Mouse (Mus musculus) CH12.LX (cell line): Measurements from ENCODE around the gene Tbl3. TPM values are rescaled to one million over a fixed set of nuclear protein-coding genes. Genes with fewer than 3 reads are reported as not detected.
A peak's percentile ranks its signal among the peaks of the same experiment; 100 is the strongest.

ENCODE experiments used
- DNase-seq: peaks from one replicate; pipeline ENCODE4 v3.0.0-alpha.2; 2013; ENCODE audit errors: extremely low read depth
- H3K27ac ChIP-seq: 2 replicates; pipeline ENCODE4 v1.5.1; 2012; ENCODE audit warnings: low read depth, mild to moderate bottlenecking, control low read depth, moderate library complexity; ENCODE audit not compliant: insufficient read depth
- H3K27me3 ChIP-seq: replicated peaks from 2 replicates; pipeline ENCODE3; 2012; ENCODE audit warnings: inconsistent platforms
- H3K36me3 ChIP-seq, 2 experiments: replicated peaks in 1 of 2; 2 replicates each; pipeline versions ENCODE3 to v1.6.1; 2012; ENCODE audit warnings: inconsistent platforms in 1 of 2, low read length in 1 of 2, mild to moderate bottlenecking in 1 of 2, mixed read lengths in 1 of 2, moderate library complexity in 1 of 2; ENCODE audit not compliant: control insufficient read depth in 1 of 2, insufficient read depth in 1 of 2
- H3K4me1 ChIP-seq, 2 experiments: 2 replicates each; pipeline ENCODE4 v1.6.1; 2012; ENCODE audit warnings: inconsistent platforms in 1 of 2, moderate library complexity in 1 of 2; ENCODE audit not compliant: insufficient read depth in 2 of 2, control insufficient read depth in 1 of 2
- H3K4me2 ChIP-seq: 2 replicates; pipeline ENCODE4 v1.6.1; 2012; ENCODE audit warnings: low read depth, mild to moderate bottlenecking, control low read depth; ENCODE audit not compliant: poor library complexity, insufficient read depth, severe bottlenecking
- H3K4me3 ChIP-seq, 3 experiments: fragments of 150-350 bp in 1 of 3; sonication (generic) in 1 of 3; replicated peaks in 1 of 3; 2 replicates each; pipeline versions ENCODE3 to v1.5.1; 2011 to 2012; ENCODE audit warnings: low read depth in 2 of 3, low read length in 2 of 3, mild to moderate bottlenecking in 2 of 3, moderate library complexity in 2 of 3, control low read depth in 1 of 3, improper control_type of control experiment in 1 of 3, inconsistent platforms in 1 of 3, mixed read lengths in 1 of 3; ENCODE audit not compliant: poor library complexity in 1 of 3
- H3K79me2 ChIP-seq: replicated peaks from 2 replicates; pipeline ENCODE4 v1.6.1; 2012; ENCODE audit warnings: mild to moderate bottlenecking, moderate library complexity; ENCODE audit not compliant: control insufficient read depth, poor library complexity, insufficient read depth, severe bottlenecking; ENCODE audit errors: extremely low read depth
- H3K9ac ChIP-seq: 2 replicates; pipeline ENCODE4 v1.6.1; 2012; ENCODE audit warnings: low read depth, mild to moderate bottlenecking, control low read depth, moderate library complexity; ENCODE audit not compliant: insufficient read depth
- H3K9me3 ChIP-seq: replicated peaks from 2 replicates; pipeline ENCODE3; 2012; ENCODE audit warnings: low read length, inconsistent platforms, mixed read lengths
- BHLHE40 ChIP-seq: IDR thresholded peaks from 2 replicates; pipeline ENCODE4 v1.6.1; 2011; ENCODE audit warnings: mild to moderate bottlenecking, low read depth, low read length, improper control_type of control experiment
- CHD1 ChIP-seq: IDR thresholded peaks from 2 replicates; pipeline ENCODE4 v1.6.1; 2012; ENCODE audit warnings: low read depth, low read length, improper control_type of control experiment, inconsistent platforms
- EP300 ChIP-seq: IDR thresholded peaks from 2 replicates; pipeline ENCODE4 v1.6.1; 2011; ENCODE audit warnings: low read length, improper control_type of control experiment
- ETS1 ChIP-seq: conservative IDR thresholded peaks from 2 replicates; pipeline ENCODE4 v1.6.1; 2012; ENCODE audit warnings: low read depth, mild to moderate bottlenecking, inconsistent platforms, low read length, improper control_type of control experiment, moderate library complexity
- GABPA ChIP-seq: IDR thresholded peaks from 2 replicates; pipeline ENCODE4 v1.6.1; 2012; ENCODE audit warnings: low read depth, low read length, improper control_type of control experiment, inconsistent platforms; ENCODE audit not compliant: insufficient replicate concordance
- HCFC1 ChIP-seq: IDR thresholded peaks from 2 replicates; pipeline ENCODE4 v1.6.1; 2012; ENCODE audit warnings: low read depth, mild to moderate bottlenecking, inconsistent platforms, low read length, improper control_type of control experiment
- JUN ChIP-seq: IDR thresholded peaks from 2 replicates; pipeline ENCODE4 v1.6.1; 2011; ENCODE audit warnings: low read depth, mild to moderate bottlenecking, low read length, improper control_type of control experiment, moderate library complexity; ENCODE audit not compliant: insufficient read depth
- JUND ChIP-seq: conservative IDR thresholded peaks from 2 replicates; pipeline ENCODE4 v1.6.1; 2011; ENCODE audit warnings: low read depth, low read length, improper control_type of control experiment
- KAT2A ChIP-seq: IDR thresholded peaks from 2 replicates; pipeline ENCODE4 v1.6.1; 2012; ENCODE audit warnings: low read length, improper control_type of control experiment, inconsistent platforms; ENCODE audit not compliant: insufficient replicate concordance
- MAFK ChIP-seq: IDR thresholded peaks from 2 replicates; pipeline ENCODE4 v1.6.1; 2011; ENCODE audit warnings: low read length, improper control_type of control experiment; ENCODE audit not compliant: insufficient replicate concordance
- MAX ChIP-seq: IDR thresholded peaks from 2 replicates; pipeline ENCODE4 v1.6.1; 2011; ENCODE audit warnings: low read length, improper control_type of control experiment
- MAZ ChIP-seq: IDR thresholded peaks from 2 replicates; pipeline ENCODE4 v1.6.1; 2012; ENCODE audit warnings: low read depth, mild to moderate bottlenecking, inconsistent platforms, low read length, improper control_type of control experiment, moderate library complexity
- MXI1 ChIP-seq: IDR thresholded peaks from 2 replicates; pipeline ENCODE4 v1.6.1; 2011; ENCODE audit warnings: mild to moderate bottlenecking, low read depth, low read length, improper control_type of control experiment
- MYC ChIP-seq: IDR thresholded peaks from 2 replicates; pipeline ENCODE4 v1.6.1; 2011; ENCODE audit warnings: low read depth, mild to moderate bottlenecking, improper control_type of control experiment, low read length
- PAX5 ChIP-seq: IDR thresholded peaks from 2 replicates; pipeline ENCODE4 v1.6.1; 2012; ENCODE audit warnings: low read length, inconsistent platforms, mixed read lengths
- RAD21 ChIP-seq: IDR thresholded peaks from 2 replicates; pipeline ENCODE4 v1.6.1; 2011; ENCODE audit warnings: low read depth, mild to moderate bottlenecking, low read length, improper control_type of control experiment, moderate library complexity
- RCOR1 ChIP-seq: conservative IDR thresholded peaks from 2 replicates; pipeline ENCODE4 v1.6.1; 2012; ENCODE audit warnings: low read depth, mild to moderate bottlenecking, inconsistent platforms, low read length, improper control_type of control experiment
- SMC3 ChIP-seq: IDR thresholded peaks from 2 replicates; pipeline ENCODE4 v1.6.1; 2011; ENCODE audit warnings: low read depth, low read length, improper control_type of control experiment
- TCF12 ChIP-seq: IDR thresholded peaks from 2 replicates; pipeline ENCODE4 v1.6.1; 2014; ENCODE audit warnings: low read depth, mild to moderate bottlenecking, inconsistent platforms, low read length, improper control_type of control experiment
- UBTF ChIP-seq: IDR thresholded peaks from 2 replicates; pipeline ENCODE4 v1.6.1; 2012; ENCODE audit warnings: low read depth, mild to moderate bottlenecking, inconsistent platforms, low read length, improper control_type of control experiment, moderate library complexity
- USF1 ChIP-seq: IDR thresholded peaks from 2 replicates; pipeline ENCODE4 v1.6.1; 2014; ENCODE audit warnings: low read depth, mild to moderate bottlenecking, inconsistent platforms, low read length, improper control_type of control experiment
- USF2 ChIP-seq: conservative IDR thresholded peaks from 2 replicates; pipeline ENCODE4 v1.6.1; 2011; ENCODE audit warnings: low read depth, low read length, improper control_type of control experiment
- ZKSCAN1 ChIP-seq: IDR thresholded peaks from 2 replicates; pipeline ENCODE4 v1.6.1; 2012; ENCODE audit warnings: low read depth, inconsistent platforms, low read length, improper control_type of control experiment, borderline replicate concordance
- ZMIZ1 ChIP-seq: IDR thresholded peaks from 2 replicates; pipeline ENCODE4 v1.6.1; 2012; ENCODE audit warnings: low read depth, mild to moderate bottlenecking, inconsistent platforms, low read length, improper control_type of control experiment
- ZNF384 ChIP-seq: IDR thresholded peaks from 2 replicates; pipeline ENCODE4 v1.6.1; 2012; ENCODE audit warnings: low read depth, low read length, improper control_type of control experiment, inconsistent platforms
- dilution Hi-C: fragments of 300-500 bp; cut with MboI; formaldehyde crosslinking; loops from 2 replicates; pipeline ENCODE4 v1.14.3; 2020; ENCODE audit warnings: low sequenced_read_pairs; ENCODE audit not compliant: extremely low pct_unique_long_range_greater_than_20kb, extremely low pct_ligation_motif_present
- in situ Hi-C: fragments of 300-500 bp; cut with MboI; formaldehyde crosslinking; loops from 3 replicates; pipeline ENCODE4 v1.14.3; 2019; ENCODE audit warnings: low sequenced_read_pairs, low pct_ligation_motif_present, low pct_unique_long_range_greater_than_20kb, mixed read lengths
- polyA plus RNA-seq: library from polyadenylated mRNA; unstranded; fragments of >175 nt; gene quantifications from 2 replicates; pipeline ENCODE4 v1.2.1, GENCODE M21; 2012; ENCODE audit warnings: low read depth; ENCODE audit not compliant: insufficient read length
- total RNA-seq, 2 experiments: library from RNA; depleted of rRNA; stranded (reverse); fragments of 300-350 nt in 1 of 2; fragments of >200 nt in 1 of 2; gene quantifications; 2 replicates each; pipeline ENCODE4 v1.2.3; 2012 to 2014

Tbl3 gene
- total and polyA plus RNA-seq, 3 experiments, result 98.0 to 105 (median 104) TPM

DNA sequence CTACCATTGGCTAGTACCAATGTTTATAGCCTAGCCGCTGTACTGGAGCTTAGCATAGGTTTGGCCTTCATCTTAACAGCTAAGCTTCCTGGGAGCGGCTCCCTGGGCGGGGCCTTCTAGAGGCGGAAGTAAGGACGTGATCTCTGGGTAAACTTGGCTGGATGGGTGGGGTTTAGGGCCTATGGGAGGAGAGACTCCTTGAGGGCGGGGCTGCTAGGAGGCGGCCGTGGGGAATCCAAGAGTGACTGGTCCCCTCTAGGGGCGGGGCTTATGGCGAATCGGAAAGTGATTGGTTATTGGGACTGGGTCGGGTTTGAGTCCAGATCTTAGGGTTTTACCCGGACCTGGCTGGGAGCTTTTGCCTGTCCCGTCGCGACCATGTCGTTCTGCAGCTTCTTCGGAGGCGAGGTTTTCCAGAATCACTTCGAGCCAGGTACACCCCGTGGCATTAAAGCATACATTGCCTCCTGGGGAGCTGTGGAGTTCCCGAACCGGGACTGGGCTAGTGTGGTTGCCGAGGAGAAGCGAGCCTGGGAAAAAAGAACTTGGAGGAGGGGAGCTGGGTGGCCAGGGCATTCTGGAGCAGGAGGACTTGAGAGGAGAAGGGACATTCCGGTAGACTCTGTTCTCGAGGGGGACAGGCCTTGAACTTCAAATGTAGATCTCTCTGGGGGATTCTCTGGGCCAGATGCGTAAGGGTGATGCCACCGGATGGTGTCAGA lies 29.0 kb upstream of the Tbl3 start, which contains the start of gene Msrb1 (continued):
- TF ChIP-seq ZKSCAN1 (no peak), RCOR1 (no peak), BHLHE40 (no peak), ZMIZ1 (peak; percentile 86), JUND (no peak), ZNF384 (no peak), MXI1 (peak; percentile 64; the same call in 1 of the 2 replicates), USF1 (no peak), MAZ (peak; percentile 77), PAX5 (no peak), MAX (no peak), ETS1 (no peak), HCFC1 (peak; percentile 56), RAD21 (no peak), TCF12 (peak; percentile 64; the same call in 1 of the 2 replicates), MAFK (no peak), GABPA (no peak), KAT2A (no peak), CHD1 (0 out of 2 replicates have a peak, but pooled peaks have one; percentile 25), SMC3 (no peak)

DNA sequence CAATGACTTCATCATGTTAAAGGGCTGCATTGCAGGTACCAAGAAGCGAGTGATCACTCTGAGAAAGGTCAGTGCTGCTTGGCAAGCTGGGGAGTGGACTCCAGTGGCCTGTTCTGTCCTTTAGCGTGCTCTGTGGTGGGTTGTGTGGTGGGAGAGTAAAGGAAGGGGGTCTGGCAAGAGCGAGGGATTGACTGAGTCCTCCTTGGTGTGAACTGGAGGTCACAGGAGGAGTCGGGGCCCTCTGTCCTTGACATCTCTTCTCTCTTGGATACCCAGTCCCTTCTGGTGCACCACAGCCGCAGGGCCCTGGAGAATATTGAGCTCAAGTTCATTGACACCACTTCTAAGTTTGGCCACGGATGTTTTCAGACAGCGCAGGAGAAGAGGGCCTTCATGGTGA lies 28.0 kb upstream of the Tbl3 start:
- peak overlapping the region; percentile 95 for H3K9ac ChIP-seq
- H3K27me3 ChIP-seq, result no peaks in the 10 kb centered on the region
- peak overlapping the region; percentile 67 for H3K4me2 ChIP-seq
- TF ChIP-seq KAT2A (no peak), ZNF384 (no peak), UBTF (no peak), JUN (no peak), USF1 (no peak), MAZ (no peak), MYC (no peak), SMC3 (no peak), USF2 (no peak), EP300 (no peak)
- H3K79me2 ChIP-seq, result no peaks in the 10 kb centered on the region
- H3K9me3 ChIP-seq, result no peaks in the 10 kb centered on the region
- in situ Hi-C loops (no loop called here), dilution Hi-C loops (no loop called here)
- H3K27ac ChIP-seq, result no peak overlapping the region
- H3K4me3 ChIP-seq, result peak overlapping the region; percentile 70 to 87 (median 75)
- H3K4me1 ChIP-seq, result peaks cover 4 to 33% of the 10 kb centered on the region in 2 experiments; a peak in 3 of 4 replicates
- no peak for DNase-seq
- H3K36me3 ChIP-seq, result peaks cover 11 to 21% of the 10 kb centered on the region in 2 experiments
